Mouse (Mus musculus): ENCODE measurements around the gene Thy1.

DNA sequence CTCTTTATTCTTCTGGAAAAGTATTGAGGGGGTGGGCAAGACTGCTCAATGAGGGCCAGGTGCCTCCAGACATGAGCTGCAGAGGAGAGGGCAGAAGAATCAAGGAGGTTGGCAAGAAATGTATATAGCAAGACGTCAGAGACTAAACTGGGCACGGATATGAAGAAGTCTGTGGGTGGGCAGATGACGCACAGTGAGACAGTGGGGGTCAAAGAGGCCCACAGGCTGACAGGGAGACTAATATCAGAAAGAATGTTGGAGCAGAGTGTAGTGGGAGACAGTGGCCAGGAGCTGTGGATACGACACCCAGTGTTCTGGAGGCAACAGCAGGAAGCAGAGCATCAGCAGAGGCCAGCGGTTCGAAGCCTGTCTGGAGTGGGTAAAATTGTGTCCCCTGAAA lies 15.4 kb downstream of the Thy1 start:
- TF ChIP-seq POLR2A (IDR thresholded peaks at IDR 0.05; ENCODE audit: extremely low read depth, insufficient read depth, low read length), result no peak
- TF ChIP-seq CTCF (IDR thresholded peaks at IDR 0.05; ENCODE audit: low read depth, low read length), result no peak
